Mouse (Mus musculus) spleen, embryonic (tissue): ENCODE data around the gene Prr5l.

Experiments
- CTCF ChIA-PET: fragments of 350-600 bp; sonication (Branson Sonifier 250); formaldehyde crosslinking; loops from one replicate; lab custom pipeline; 2022; lab: Charles Lee

Prr5l gene

GRCm38 (mm10) chr2:101884286-101884685, 1.5 kb upstream of the Prr5l start:
- CTCF ChIA-PET: no interaction called here

- CTCF ChIA-PET: no interaction called here
Observed at GRCm38 (mm10) chr2:101881471-101882162, 1.2 kb downstream of the Prr5l start.

- CTCF ChIA-PET: interaction anchor here (0.7 kb wide), 1 partner anchor 178 kb away, joined by 3 read pairs; no protein-coding TSS in a partner anchor
Observed at GRCm38 (mm10) chr2:101871179-101871578, 11.6 kb downstream of the Prr5l start.

GRCm38 (mm10) chr2:101868683-101869082, 14.1 kb downstream of the Prr5l start:
- CTCF ChIA-PET: no interaction called here

- CTCF ChIA-PET: interaction anchor here (0.7 kb wide), 1 partner anchor 149 kb away, joined by 3 read pairs; no protein-coding TSS in a partner anchor
Observed at GRCm38 (mm10) chr2:101862219-101863123, 20.4 kb downstream of the Prr5l start.

GRCm38 (mm10) chr2:101860920-101861485, 21.8 kb downstream of the Prr5l start:
- CTCF ChIA-PET: no interaction called here

- CTCF ChIA-PET: no interaction called here
Observed at GRCm38 (mm10) chr2:101856174-101856573, 26.7 kb downstream of the Prr5l start.

- CTCF ChIA-PET: no interaction called here
Observed at GRCm38 (mm10) chr2:101854792-101855191, 28.0 kb downstream of the Prr5l start.

- CTCF ChIA-PET: no interaction called here
Observed at GRCm38 (mm10) chr2:101842756-101843155, 40.1 kb downstream of the Prr5l start.

- CTCF ChIA-PET: no interaction called here
Observed at GRCm38 (mm10) chr2:101834816-101835523, 47.9 kb downstream of the Prr5l start.

GRCm38 (mm10) chr2:101832361-101832760, 50.5 kb downstream of the Prr5l start:
- CTCF ChIA-PET: no interaction called here

GRCm38 (mm10) chr2:101831851-101832250, 51.0 kb downstream of the Prr5l start:
- CTCF ChIA-PET: no interaction called here

GRCm38 (mm10) chr2:101830186-101830915, 52.5 kb downstream of the Prr5l start:
- CTCF ChIA-PET: interaction anchor here (0.6 kb wide), 1 partner anchor 880 kb away, joined by 4 read pairs; no protein-coding TSS in a partner anchor

GRCm38 (mm10) chr2:101829013-101829412, 53.8 kb downstream of the Prr5l start:
- CTCF ChIA-PET: no interaction called here

- CTCF ChIA-PET: no interaction called here
Observed at GRCm38 (mm10) chr2:101828057-101828643, 54.7 kb downstream of the Prr5l start.

- CTCF ChIA-PET: no interaction called here
Observed at GRCm38 (mm10) chr2:101827626-101828025, 55.2 kb downstream of the Prr5l start.

GRCm38 (mm10) chr2:101826950-101827600, 55.8 kb downstream of the Prr5l start:
- CTCF ChIA-PET: no interaction called here

- CTCF ChIA-PET: no interaction called here
Observed at GRCm38 (mm10) chr2:101826186-101826707, 56.6 kb downstream of the Prr5l start.

GRCm38 (mm10) chr2:101825226-101826120, 57.4 kb downstream of the Prr5l start:
- CTCF ChIA-PET: no interaction called here
